Mouse (Mus musculus) adrenal gland, postnatal 14 days (tissue): ENCODE data around the gene Car10. TPM values are rescaled to one million over a fixed set of nuclear protein-coding genes. Genes with fewer than 3 reads are reported as not detected.

ENCODE experiments used
- DNase-seq: peaks from one replicate; pipeline ENCODE4 v3.0.0; 2021; ENCODE audit warnings: mixed read lengths
- total RNA-seq: library from RNA; stranded (reverse); gene quantifications from 2 replicates; pipeline ENCODE4 v1.2.3, GENCODE M21; 2021

Gene Car10
- total RNA-seq, 1 experiment from 2014 or later = 0.37 TPM

DNA sequence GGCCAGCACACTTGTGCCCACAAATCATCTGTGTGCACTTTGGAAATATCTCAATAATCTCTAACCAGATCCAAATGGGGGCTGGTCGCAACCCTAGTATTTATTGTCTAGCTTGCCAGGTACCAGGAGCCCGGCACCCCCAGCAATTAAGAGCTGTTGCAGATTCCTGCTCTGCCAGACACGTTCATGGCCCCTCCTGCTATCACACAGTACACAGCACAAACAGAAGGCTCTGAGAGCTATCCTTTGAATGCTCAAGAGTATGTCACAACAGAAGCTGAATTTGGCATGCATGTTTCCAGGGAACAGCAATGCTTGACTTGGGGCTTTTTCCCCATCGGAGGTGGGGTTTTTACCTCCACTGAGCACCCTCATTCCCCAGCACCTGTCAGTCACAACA lies 483.5 kb downstream of the Car10 start:
- DNase-seq = no peak

GRCm38 (mm10) chr11:93587788-93588187 lies 490.0 kb downstream of the Car10 start:
- no peak for DNase-seq

GRCm38 (mm10) chr11:93590652-93591051 lies 492.8 kb downstream of the Car10 start:
- DNase-seq = no peak

DNA sequence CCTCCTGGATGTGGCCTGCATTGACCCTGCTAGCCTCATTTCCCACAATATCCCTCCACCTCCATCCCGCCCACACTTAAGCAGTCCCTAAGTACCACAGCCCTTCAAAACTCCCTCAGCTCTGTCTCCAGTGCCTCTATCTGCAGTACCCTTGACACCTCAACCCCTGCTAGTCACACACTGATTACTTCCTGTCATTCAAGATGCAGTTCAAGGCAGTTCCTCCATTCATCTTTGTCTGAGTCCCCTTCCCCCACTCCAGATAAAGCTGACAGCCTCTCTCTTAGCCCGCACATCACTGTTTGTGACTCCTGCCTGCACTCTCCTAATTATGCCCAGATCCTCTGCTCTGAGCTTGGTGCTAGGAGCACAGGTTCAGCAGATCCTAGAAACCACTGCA lies 496.2 kb downstream of the Car10 start:
- no peak for DNase-seq

DNA sequence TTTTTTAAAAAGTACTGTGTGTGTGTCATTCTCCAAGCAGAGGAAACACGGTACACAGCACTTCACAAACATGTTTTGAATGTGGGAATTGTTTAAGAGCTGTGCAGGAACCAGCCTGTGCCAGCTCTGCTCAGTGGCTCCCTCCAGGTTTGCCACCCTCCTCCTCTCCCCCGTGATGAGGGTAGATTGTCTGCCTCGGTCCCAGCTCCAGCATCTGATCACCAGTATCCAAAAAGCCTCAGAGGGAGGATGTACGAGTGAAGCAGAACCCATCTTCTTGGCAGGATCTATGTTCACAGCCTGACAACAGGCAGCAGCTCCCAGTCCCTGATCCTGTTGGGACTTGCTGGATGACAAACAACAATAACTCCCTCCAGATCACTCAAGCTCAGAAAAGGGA lies 500.3 kb downstream of the Car10 start:
- no peak for DNase-seq

DNA sequence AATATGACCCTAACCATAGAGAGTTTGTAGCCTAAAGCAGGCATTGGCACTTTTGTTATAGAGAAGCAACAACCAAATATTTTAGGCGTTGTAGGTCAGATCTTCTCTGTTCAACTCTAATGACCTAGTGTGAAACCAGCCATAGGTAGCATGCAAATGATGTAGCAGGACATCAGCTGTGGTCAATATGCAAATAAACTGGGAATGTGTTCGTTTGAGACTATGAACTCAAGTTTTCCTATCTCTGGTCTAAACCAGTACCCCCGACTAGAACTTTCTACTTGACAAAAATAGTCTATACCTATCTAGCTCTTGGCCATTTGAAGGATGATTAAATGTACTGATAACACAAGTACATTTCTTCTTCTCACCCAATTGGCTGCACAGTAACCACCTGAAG lies 501.9 kb downstream of the Car10 start:
- DNase-seq = no peak

- DNase-seq = no peak
Measured at GRCm38 (mm10) chr11:93603575-93603974, 505.7 kb downstream of the Car10 start.

DNA sequence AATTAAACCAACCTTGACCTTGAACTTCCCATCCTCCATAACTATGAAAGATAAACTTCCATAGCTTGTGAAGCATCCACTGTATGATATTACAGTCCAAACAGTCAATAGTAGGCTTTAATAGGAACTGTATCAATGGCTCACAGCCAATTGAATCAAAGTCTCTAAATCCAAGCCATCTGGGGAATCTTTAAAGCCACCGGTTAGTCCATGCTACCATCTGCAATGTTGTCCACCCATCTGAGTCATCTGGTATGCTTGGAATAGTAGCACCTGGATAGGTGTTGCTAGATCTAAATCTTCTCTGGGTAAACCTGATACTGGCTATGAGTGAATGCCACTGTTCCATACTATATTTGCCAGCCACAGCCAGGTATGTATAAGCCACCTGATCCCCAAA lies 509.3 kb downstream of the Car10 start:
- DNase-seq = no peak

GRCm38 (mm10) chr11:93608716-93609115 lies 510.9 kb downstream of the Car10 start:
- DNase-seq = no peak

DNA sequence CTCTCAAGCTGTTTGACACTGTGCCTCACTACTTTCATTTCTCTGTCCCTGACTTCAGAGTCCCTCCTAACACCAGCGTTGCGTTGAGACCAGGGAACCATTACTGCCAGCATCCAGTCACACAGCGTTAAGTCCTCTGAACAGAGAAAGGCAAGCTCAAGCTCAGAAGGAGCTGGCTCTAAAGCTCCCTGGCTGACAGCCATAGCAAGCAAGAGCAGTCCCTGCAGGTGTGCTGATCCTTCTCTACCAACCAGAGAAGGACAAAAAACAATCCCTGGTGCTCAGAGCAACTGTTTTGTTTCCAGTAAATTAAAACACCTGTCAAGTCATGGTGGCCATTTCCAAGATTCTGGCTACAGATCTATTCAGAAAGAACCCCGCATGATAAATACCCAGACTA lies 514.2 kb downstream of the Car10 start:
- DNase-seq = no peak

- DNase-seq = no peak
Measured at GRCm38 (mm10) chr11:93614851-93615250, 517.0 kb downstream of the Car10 start.

GRCm38 (mm10) chr11:93623605-93624004 lies 525.8 kb downstream of the Car10 start:
- no peak for DNase-seq

DNA sequence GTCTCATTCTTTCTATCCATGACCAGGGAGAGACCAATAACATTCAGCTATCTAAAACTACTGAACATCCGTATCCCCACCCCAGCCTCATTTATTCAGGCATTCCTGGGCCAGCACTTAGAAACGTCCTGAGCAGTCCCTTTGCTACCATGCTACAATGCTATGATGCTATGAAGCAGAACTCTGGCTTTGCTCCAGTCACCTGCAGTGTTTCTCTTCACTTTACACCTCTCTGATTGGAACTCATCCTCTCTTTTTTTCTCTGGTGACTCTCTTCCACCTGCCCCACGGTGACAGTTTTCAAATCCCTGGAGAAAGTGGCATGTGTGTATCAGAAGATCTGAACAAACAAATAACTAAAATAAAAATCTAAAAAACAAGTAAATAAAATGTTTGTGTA lies 541.6 kb downstream of the Car10 start:
- no peak for DNase-seq

DNA sequence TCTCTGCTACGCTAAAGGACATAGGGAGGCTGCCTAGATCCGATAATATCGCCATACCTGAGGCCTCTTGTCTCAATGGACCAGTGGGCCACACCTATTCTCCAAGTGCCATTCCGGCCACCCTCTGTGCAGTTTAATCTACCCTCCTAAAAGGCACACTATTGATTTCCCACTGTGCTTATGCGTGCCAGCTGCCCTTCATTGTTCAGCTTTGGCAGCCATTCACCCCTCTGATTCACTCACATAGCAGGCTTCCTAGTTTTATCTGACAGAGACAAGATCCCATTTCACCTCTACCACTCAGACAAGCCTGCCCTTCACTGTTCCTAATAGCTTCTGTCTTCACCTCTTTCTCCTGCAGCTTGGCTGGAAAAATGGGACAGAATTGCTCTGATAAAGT lies 543.1 kb downstream of the Car10 start:
- no peak for DNase-seq

GRCm38 (mm10) chr11:93642331-93642730 lies 544.5 kb downstream of the Car10 start:
- no peak for DNase-seq

DNA sequence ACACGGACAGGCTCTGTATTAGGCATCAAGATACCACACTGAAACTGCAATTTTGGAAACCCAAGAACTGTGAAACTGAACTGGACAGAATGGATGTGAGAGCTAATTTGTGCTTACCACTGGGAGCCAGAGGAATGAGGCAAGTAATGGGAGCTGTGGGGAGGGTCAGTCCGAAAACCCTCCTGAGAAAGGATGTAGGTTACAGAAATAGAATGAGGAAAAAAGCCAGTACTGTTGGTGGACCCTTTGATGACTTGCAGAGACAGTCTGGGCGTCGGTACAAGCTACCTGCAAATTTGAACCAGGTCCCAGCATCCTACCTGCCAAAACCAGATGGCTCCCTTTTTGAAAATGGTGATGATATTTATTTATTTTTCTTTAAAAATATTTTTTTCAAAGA lies 545.2 kb downstream of the Car10 start:
- no peak for DNase-seq

DNA sequence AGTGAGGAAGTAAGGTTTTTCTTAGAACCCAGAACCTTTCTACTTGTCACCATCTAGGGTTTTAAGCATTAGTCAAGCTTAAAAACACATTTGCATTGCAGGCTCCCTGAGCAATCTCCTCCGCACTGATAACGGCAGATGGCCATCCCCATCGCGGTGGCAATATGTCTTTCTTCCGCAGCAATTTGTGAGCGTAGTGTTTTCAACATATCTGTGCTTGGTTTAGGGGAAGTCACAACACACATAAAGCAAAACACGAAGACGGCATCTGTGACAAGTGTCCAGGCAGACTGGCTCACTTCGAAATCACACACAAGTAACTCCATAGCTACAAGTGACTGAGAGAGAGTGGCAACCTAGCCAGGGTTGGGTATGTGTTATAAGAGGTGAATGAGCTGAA lies 545.6 kb downstream of the Car10 start:
- DNase-seq = no peak

GRCm38 (mm10) chr11:93646216-93646615 lies 548.4 kb downstream of the Car10 start:
- no peak for DNase-seq
